Mouse (Mus musculus) hindbrain, embryonic 10.5 days (tissue): Measurements from ENCODE around the gene Phospho1. TPM values are rescaled to one million over a fixed set of nuclear protein-coding genes. Genes with fewer than 3 reads are reported as not detected.
A peak's percentile ranks its signal among the peaks of the same experiment; 100 is the strongest.

Experiments
- DNase-seq: peaks from one replicate; pipeline ENCODE4 v3.0.0-alpha.2; 2017; ENCODE audit warnings: low spot score
- H3K27ac ChIP-seq: fragments of 300-500 bp; sonication (generic); 2 replicates; pipeline ENCODE4 v1.5.1; 2016; ENCODE audit warnings: mild to moderate bottlenecking, moderate library complexity
- H3K27me3 ChIP-seq: fragments of 300-500 bp; sonication (generic); 2 replicates; pipeline ENCODE4 v1.6.1; 2016; ENCODE audit warnings: mild to moderate bottlenecking; ENCODE audit not compliant: poor library complexity, insufficient read depth, severe bottlenecking
- H3K36me3 ChIP-seq: fragments of 300-500 bp; sonication (generic); 2 replicates; pipeline ENCODE4 v1.6.1; 2016; ENCODE audit warnings: mild to moderate bottlenecking, moderate library complexity
- H3K4me1 ChIP-seq: fragments of 300-500 bp; sonication (generic); replicated peaks from 2 replicates; pipeline ENCODE4 v1.6.1; 2016; ENCODE audit warnings: mild to moderate bottlenecking
- H3K4me3 ChIP-seq: fragments of 300-500 bp; sonication (generic); 2 replicates; pipeline ENCODE4 v1.5.1; 2016; ENCODE audit warnings: mild to moderate bottlenecking, moderate library complexity
- H3K9me3 ChIP-seq: fragments of 300-500 bp; sonication (generic); 2 replicates; pipeline ENCODE4 v1.6.1; 2016; ENCODE audit warnings: mild to moderate bottlenecking, moderate library complexity
- WGBS: fragments of 180-500 bp; shearing (Covaris S2); methylation state at CpG from one replicate; pipeline ENCODE4 v1.1.7; 2016; 5-methylcytosine and 5-hydroxymethylcytosine counted together
- polyA plus RNA-seq: library from polyadenylated mRNA; unstranded; fragments of >200 nt; fragmentation: Nextera tagmentation; extraction: Ambion mirVana; gene quantifications from 2 replicates; pipeline ENCODE4 v1.2.1, GENCODE M21; 2016

The Phospho1 gene
- polyA plus RNA-seq, 1 experiment from 2014 or later = 0.42 TPM

DNA sequence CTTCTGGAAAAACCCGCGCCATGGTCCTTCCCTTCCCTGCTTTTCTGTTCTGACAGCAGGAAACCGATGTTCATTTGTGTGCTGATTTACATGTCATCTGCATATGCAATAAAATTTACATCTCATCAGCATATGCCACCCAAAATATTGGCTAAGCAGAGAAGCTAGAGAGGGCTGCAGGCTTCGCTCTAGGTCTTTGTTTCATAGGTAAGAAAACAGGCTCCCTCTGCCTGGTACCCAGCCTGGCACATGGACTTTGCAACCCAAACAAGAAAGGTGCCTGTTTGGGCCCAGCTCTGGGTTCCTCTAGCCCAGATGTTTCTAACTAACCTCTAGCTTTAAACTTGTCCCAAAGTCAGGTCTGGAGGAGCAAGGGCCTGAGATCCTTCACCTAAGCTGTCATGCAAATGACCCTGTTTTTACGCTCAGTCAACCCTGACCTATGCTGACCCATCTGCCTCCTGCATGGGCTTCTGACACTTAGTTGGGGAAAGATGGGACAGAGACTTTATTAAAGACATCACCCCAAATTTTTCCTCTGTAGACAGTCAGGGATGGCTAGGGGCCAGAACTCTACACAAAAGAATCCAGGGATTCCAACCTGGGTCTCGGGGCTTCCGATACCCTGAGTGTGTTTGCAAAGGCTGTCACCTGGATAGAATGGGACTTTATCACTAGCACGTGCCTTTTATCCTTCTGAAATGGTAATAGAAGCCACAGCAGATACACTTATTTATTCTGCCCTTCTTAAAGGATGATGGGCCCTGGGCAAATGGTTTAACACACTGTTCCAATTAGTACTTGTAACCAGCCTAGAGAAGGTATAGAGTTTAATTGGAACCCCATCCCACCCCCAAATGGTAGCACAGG is 14.9 kb downstream of the Phospho1 start:
- Histone ChIP-seq H3K27me3 (peaks cover 79% of the 10 kb centered on the region), H3K27ac (no peak overlapping the region), H3K4me1 (peaks cover 37% of the 10 kb centered on the region), H3K4me3 (no peak overlapping the region), H3K9me3 (no peaks in the 10 kb centered on the region), H3K36me3 (no peaks in the 10 kb centered on the region)
- DNase-seq = no peak
- 73% methylated on average over 8 of the region's 8 CpGs for WGBS

DNA sequence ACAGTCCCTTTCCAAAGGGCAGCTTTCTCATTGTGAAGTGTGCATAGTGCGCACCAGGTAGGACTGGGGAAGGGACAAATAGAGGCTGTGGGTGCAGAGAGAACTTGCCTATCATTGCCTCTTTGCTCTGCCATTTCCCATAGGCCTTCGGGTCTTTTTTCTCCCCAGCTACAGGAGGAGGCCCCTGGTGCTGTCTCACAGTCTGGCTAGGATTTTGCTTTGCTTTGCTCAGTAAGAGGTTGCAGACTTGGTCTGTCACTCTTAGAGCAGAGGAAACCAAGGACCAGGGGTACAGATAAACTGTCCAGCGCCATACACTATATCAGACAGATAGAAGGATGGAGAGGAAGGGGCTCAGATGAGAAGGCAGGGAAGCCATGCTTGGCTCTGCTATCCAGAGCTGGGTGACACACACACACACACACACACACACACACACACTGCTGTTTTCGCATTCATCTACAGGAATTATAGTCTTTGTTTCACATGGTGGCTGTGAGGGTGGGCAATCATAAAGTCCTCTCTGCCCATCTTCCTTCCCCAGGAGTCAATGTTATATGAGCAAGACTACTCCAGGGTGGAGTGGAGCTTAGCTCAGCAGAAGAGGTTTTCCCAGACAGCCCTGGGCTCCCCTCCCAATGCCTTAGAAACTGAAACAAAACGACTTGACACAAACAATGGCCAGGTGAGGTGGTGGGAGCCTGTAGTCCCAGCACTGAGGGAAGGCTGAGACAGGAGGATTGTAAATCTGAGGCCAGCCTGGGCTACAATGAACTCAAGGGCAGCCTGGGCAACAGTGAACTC is 16.6 kb downstream of the Phospho1 start:
- Histone ChIP-seq H3K9me3 (no peaks in the 10 kb centered on the region), H3K27ac (no peak overlapping the region), H3K36me3 (no peaks in the 10 kb centered on the region), H3K4me3 (peak overlapping the region; percentile 34; the same call in 1 of the 2 replicates), H3K4me1 (peaks cover 21% of the 10 kb centered on the region), H3K27me3 (peaks cover 62% of the 10 kb centered on the region)
- 77% methylated on average over 5 of the region's 5 CpGs for WGBS
- DNase-seq = no peak

DNA sequence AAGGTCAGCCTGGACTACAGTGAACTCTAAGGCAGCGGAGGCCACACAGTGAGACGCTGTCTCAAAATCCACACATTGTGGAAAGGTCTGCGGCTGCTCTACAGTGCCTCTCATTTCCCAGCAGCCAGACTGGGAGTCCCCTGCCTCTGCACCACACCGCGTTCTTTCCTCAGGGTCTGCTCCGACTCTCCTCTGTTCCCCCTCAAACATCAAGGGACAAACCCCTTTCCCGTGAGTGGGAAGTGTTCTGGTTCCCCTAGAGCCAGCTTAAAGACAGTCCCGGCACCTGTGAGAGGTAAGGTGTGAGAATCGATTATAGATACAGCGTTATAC is 17.2 kb downstream of the Phospho1 start:
- Histone ChIP-seq H3K27me3 (peaks cover 57% of the 10 kb centered on the region), H3K27ac (0 out of 2 replicates have a peak overlapping the region, but pooled peaks have one; percentile 62), H3K9me3 (no peaks in the 10 kb centered on the region), H3K4me3 (peak overlapping the region; percentile 34), H3K4me1 (peaks cover 18% of the 10 kb centered on the region), H3K36me3 (no peaks in the 10 kb centered on the region)
- no peak for DNase-seq
- WGBS = 60% methylated on average over 10 of the region's 10 CpGs

DNA sequence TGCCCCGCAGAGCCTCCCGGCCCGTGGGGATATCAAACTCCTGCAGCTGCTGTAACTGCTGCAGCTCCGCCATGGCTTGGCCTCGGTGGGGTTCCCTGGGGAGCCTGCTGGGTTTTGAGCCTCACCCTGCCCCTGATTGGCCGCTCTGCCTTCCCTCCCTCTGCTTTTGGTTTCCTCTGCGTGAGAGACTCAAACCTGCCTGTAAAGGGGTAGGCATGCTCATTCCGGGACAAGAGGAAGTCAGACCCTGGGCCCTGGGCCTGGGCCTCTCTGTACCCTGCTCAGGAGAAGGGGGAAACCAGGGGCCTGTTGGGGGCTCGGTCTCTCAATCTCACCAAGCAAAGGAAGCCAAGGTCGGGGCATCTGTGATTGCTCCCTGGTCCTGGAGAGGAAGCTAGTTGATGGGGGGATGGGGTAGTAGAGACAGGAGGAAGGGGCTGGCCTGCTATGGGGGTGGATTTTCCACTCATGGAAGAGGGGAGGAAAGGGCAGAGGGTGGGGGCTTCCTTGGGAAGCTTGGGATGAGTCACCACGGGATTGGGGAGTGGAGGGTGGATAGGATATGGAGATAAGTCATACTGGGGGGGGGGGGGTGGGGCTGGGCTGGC is 17.9 kb downstream of the Phospho1 start, which contains the start of gene Abi3:
Gene Abi3 (minus strand): TSS at position 403 of the 608 bp plus-strand sequence.
- Histone ChIP-seq H3K36me3 (no peaks in the 10 kb centered on the region), H3K4me1 (peaks cover 18% of the 10 kb centered on the region), H3K9me3 (no peaks in the 10 kb centered on the region), H3K27ac (peak within 1 kb of the TSS; percentile 62), H3K27me3 (peaks cover 49% of the 10 kb centered on the region), H3K4me3 (peak within 1 kb of the TSS; percentile 34)
- DNase-seq = peak; percentile 26
- WGBS = 12% methylated on average over 11 of the region's 11 CpGs

DNA sequence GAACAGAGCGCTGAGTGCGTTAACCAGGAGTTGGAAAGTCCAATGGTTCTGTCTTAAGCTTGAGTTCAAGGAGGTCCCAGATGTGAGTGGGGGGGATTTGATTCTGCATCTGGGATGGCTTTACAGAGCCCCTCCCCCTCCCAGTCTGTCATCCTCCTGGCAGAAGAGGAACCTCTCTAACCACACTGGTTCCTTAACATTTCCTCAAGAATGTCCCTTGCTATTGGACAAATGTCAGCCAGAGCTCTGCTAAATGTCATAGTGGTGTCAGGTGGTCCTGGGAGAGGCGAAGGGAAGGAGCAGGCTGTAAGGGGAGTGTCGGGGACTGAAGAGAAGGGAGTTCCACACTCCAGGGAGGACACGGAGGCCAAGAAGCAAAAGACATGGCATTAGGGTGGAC is 18.7 kb downstream of the Phospho1 start:
- Histone ChIP-seq H3K4me3 (no peak overlapping the region), H3K27ac (no peak overlapping the region)
- 83% methylated on average over 5 of the region's 5 CpGs for WGBS

DNA sequence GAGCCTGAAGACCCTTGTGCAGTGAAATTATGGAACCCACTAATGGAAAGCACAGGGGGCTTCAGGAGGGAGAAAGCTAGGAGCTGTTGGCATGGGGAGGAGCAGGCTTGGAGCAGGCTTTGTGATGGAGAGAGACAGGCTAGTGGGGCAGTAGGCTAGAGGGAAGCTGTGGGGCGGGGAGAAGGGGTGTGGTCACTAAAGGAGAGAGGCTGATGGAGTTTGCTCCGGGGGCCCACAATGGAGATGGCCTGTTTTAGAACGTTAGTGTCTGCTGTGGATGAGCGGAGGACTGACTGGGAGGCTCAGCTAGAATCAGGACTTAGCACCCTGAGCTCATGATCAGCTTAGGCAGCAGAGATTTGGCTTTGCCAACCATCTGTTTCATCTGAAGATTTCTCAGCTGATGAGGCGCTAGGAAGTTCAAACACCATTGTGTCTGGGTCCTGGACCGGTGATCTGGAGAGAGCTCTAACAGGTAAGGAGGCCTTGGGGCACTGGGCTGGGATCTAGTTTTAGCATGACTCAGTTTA is 19.2 kb downstream of the Phospho1 start:
- Histone ChIP-seq H3K4me3 (no peak overlapping the region), H3K27me3 (peaks cover 40% of the 10 kb centered on the region), H3K27ac (no peak overlapping the region), H3K36me3 (no peaks in the 10 kb centered on the region), H3K4me1 (peaks cover 17% of the 10 kb centered on the region), H3K9me3 (no peaks in the 10 kb centered on the region)
- 61% methylated on average over 6 of the region's 6 CpGs for WGBS
- no peak for DNase-seq

More for the DNA sequence above, 18.7 kb downstream of the Phospho1 start:
- no peak for DNase-seq
- H3K9me3 ChIP-seq = no peaks in the 10 kb centered on the region
- no peaks in the 10 kb centered on the region for H3K36me3 ChIP-seq
- peaks cover 18% of the 10 kb centered on the region for H3K4me1 ChIP-seq
- H3K27me3 ChIP-seq = peaks cover 42% of the 10 kb centered on the region

DNA sequence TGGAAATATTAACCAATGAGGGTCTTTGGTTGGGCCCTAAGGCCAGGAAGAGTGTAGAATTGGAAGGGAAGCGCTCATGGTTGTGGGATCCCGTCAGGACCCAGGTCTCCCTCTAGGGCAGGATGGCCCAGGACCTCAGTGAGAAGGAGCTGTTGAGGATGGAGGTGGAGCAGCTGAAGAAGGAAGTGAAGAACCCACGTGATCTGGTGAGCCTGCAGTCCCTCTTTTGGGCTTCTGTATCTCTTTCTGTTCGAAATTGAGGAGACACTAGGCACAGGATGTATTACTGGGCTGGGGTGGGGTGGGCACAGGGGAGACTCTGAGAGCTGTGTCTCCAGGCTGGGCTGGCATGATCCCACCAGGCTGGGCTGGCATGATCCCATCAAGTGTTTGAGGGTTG is 20.6 kb downstream of the Phospho1 start:
- no peak for DNase-seq

DNA sequence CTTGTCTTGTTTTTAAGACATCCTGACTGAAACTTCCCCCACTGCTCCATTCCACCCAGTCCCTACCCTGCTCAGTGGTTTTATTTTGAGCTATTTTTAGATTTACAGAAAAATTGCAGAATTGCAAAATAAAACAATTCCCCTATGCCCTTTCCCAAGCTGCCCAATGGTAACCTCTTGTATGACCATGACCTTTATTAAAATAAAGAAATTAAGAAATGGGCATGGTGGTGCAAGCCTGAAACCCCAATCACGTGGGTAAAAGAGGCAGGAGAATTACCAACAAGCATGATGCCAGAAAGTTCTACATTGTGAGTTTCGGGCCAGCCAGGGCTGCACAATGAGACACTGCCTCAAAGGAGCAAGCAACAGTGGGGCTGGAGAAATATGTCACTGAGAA is 26.6 kb downstream of the Phospho1 start:
- H3K4me3 ChIP-seq = no peak overlapping the region
- 79% methylated on average over 2 of the region's 2 CpGs for WGBS
- H3K36me3 ChIP-seq = no peaks in the 10 kb centered on the region
- DNase-seq = no peak
- H3K27me3 ChIP-seq = no peaks in the 10 kb centered on the region
- H3K27ac ChIP-seq = no peak overlapping the region
- 0 out of 2 replicates have a peak, but pooled peaks cover 4% of the 10 kb centered on the region for H3K9me3 ChIP-seq
- no peaks in the 10 kb centered on the region for H3K4me1 ChIP-seq

More for the DNA sequence above, 20.6 kb downstream of the Phospho1 start:
- H3K27me3 ChIP-seq = peaks cover 36% of the 10 kb centered on the region
- H3K4me3 ChIP-seq = no peak overlapping the region
- H3K36me3 ChIP-seq = no peaks in the 10 kb centered on the region
- H3K4me1 ChIP-seq = peaks cover 10% of the 10 kb centered on the region
- H3K27ac ChIP-seq = no peak overlapping the region
- no peaks in the 10 kb centered on the region for H3K9me3 ChIP-seq
- 66% methylated on average over 4 of the region's 4 CpGs for WGBS

DNA sequence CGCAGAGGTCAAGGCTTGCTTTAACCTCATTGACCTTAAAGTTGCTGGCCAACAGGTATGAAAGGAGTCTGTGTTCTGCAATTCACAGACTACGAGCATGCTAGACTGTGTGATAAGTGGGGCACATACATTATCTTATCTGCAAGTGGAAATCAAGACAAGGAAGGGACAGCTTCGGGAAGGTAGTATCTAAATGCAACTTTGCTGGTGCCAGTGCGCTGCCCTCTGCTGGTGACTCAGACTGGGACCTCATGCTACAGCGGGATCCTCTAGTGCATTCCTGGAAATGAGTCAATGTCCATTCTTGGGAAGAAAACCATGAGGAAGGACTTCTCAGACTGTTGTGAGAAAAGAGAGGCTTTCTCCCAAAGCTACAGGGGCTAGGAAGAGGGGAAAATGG is 29.4 kb downstream of the Phospho1 start:
- Histone ChIP-seq H3K4me3 (no peak overlapping the region), H3K36me3 (no peaks in the 10 kb centered on the region), H3K9me3 (0 out of 2 replicates have a peak, but pooled peaks cover 4% of the 10 kb centered on the region), H3K4me1 (peaks cover 11% of the 10 kb centered on the region), H3K27me3 (no peaks in the 10 kb centered on the region), H3K27ac (no peak overlapping the region)
- WGBS = 60% methylated on average over 5 of the region's 5 CpGs
- DNase-seq = no peak

DNA sequence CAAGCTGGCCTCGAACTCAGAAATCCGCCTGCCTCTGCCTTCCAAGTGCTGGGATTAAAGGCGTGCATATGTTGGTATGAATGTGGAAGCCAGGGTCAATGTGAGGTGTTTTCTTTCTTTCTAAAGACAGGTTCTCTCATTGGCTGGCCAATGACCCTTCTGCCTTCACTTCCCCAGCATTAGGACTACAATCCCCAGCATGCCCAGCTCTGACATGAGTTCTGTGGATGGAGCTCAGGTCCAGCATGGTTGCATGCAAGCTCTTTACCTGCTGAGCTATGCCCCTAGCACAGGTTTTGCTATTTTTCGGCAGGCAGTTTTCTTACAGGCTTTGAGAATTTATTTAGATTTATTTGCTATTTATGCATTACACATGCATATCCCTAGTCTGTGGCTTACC is 33.0 kb downstream of the Phospho1 start:
- Histone ChIP-seq H3K27ac (no peak overlapping the region), H3K36me3 (no peaks in the 10 kb centered on the region), H3K4me1 (peaks cover 24% of the 10 kb centered on the region), H3K27me3 (no peaks in the 10 kb centered on the region), H3K4me3 (no peak overlapping the region), H3K9me3 (0 out of 2 replicates have a peak, but pooled peaks cover 4% of the 10 kb centered on the region)
- DNase-seq = no peak
- 80% methylated on average over 4 of the region's 4 CpGs for WGBS

DNA sequence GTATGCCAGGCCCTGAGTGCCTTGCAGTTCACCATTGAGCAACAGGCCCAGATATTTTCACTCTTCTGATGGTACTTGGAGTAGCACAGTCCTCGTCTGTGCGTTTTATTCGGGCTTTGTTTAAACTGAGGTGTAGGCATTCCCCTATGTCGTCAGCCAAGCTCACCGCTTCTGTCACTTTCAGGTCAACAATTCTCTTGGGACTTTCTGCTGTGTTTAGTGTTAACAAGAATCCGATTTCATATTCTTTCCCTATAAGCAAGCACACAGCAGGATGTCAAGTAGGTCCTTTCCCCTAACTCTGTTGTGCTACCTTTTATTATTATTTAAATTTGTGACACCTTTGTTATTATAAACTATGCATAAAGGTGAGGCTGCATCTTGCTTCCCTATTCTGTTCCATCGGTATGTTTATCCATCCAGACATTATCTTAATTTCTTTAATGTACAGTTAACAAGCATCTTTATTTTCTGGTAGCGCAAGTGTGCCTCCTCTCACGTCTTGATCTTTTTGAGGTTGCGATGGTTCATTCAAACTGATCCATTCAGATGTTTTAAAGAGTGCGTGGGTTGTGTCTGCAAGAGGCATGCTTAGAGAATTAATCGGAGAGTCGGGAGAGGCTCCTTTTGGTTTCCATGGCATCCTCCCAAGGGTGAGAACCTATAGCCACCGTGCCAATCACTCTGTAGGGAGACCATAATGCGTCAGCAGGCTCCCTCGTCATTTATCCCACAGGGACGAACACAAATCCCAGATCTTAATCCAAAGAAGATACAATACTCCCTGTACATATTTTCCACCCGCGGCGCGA is 33.6 kb downstream of the Phospho1 start:
- Histone ChIP-seq H3K36me3 (no peaks in the 10 kb centered on the region), H3K4me3 (peak overlapping the region; percentile 81), H3K4me1 (peaks cover 24% of the 10 kb centered on the region), H3K9me3 (0 out of 2 replicates have a peak, but pooled peaks cover 4% of the 10 kb centered on the region), H3K27me3 (no peaks in the 10 kb centered on the region), H3K27ac (peak overlapping the region; percentile 88)
- no peak for DNase-seq
- WGBS = 20% methylated on average over 21 of the region's 21 CpGs
